Mouse (Mus musculus): ENCODE measurements at regions not wholly inside any gene's neighbourhood (a gene's known extent, or its start where the extent isn't known, plus 50 kb on each side); places are given as distances from the start of the nearest gene placed in this dataset.

GRCm38 (mm10) chr1:153988297-153988696, 88.3 kb upstream of the Teddm2 start:
- TF ChIP-seq CTCF (IDR thresholded peaks at IDR 0.05; ENCODE audit: extremely low read depth, insufficient read length, insufficient replicate concordance, low read depth, low read length) = no peak
- no peak for TF ChIP-seq POLR2A (IDR thresholded peaks at IDR 0.05; ENCODE audit: low read depth, low read length)

Data from small intestine, adult 2 months (tissue).